Mouse (Mus musculus): Measurements from ENCODE around the gene Epas1. TPM values are rescaled to one million over a fixed set of nuclear protein-coding genes. Genes with fewer than 3 reads are reported as not detected.
A peak's percentile ranks its signal among the peaks of the same experiment; 100 is the strongest.

The Epas1 gene
- polyA plus RNA-seq, 1 experiment from 2014 or later: 13.2 TPM

- no peak for TF ChIP-seq CTCF (IDR thresholded peaks at IDR 0.05; ENCODE audit: low read depth)
- Histone ChIP-seq H3K4me2 (no peak overlapping the region), H3K9ac (no peak overlapping the region), H3K9me3 (ENCODE audit: low read depth, low read length) (no peaks in the 10 kb centered on the region), H3K4me1 (ENCODE audit: insufficient read depth) (no peaks in the 10 kb centered on the region), H3K27me3 (ENCODE audit: insufficient read depth, low read length) (no peaks in the 10 kb centered on the region), H3K27ac (ENCODE audit: low read depth) (no peak overlapping the region), H3K4me3 (ENCODE audit: low read depth, low read length) (no peak overlapping the region), H3K36me3 (ENCODE audit: insufficient read depth) (no peaks in the 10 kb centered on the region)
- DNase-seq (peak; percentile 53), ATAC-seq (ENCODE audit: insufficient read depth) (no peak; the same call in 1 of the 2 replicates)
- 10% methylated on average over 8 of the region's 8 CpGs for WGBS
These were observed 39.9 kb upstream of the Epas1 start for GRCm38 (mm10) chr17:86713591-86713990.

- H3K4me2 ChIP-seq: no peak overlapping the region
- WGBS: 50% methylated on average over 8 of the region's 8 CpGs
- DNase-seq (no peak), ATAC-seq (ENCODE audit: insufficient read depth) (no peak)
- no peak overlapping the region for H3K9ac ChIP-seq
- no peaks in the 10 kb centered on the region for H3K36me3 ChIP-seq (ENCODE audit: insufficient read depth)
- no peak overlapping the region for H3K27ac ChIP-seq (ENCODE audit: low read depth)
- H3K4me1 ChIP-seq (ENCODE audit: insufficient read depth): no peaks in the 10 kb centered on the region
- H3K4me3 ChIP-seq (ENCODE audit: low read depth, low read length): no peak overlapping the region
- no peaks in the 10 kb centered on the region for H3K27me3 ChIP-seq (ENCODE audit: insufficient read depth, low read length)
- no peak for TF ChIP-seq CTCF (IDR thresholded peaks at IDR 0.05; ENCODE audit: low read depth)
- no peaks in the 10 kb centered on the region for H3K9me3 ChIP-seq (ENCODE audit: low read depth, low read length)
These were observed 28.6 kb upstream of the Epas1 start for GRCm38 (mm10) chr17:86724786-86725415.

GRCm38 (mm10) chr17:86726480-86726879, 27.0 kb upstream of the Epas1 start:
- Histone ChIP-seq H3K9ac (no peak overlapping the region), H3K27ac (ENCODE audit: low read depth) (no peak overlapping the region), H3K27me3 (ENCODE audit: insufficient read depth, low read length) (no peaks in the 10 kb centered on the region), H3K9me3 (ENCODE audit: low read depth, low read length) (no peaks in the 10 kb centered on the region), H3K4me2 (no peak overlapping the region), H3K36me3 (ENCODE audit: insufficient read depth) (no peaks in the 10 kb centered on the region), H3K4me3 (ENCODE audit: low read depth, low read length) (no peak overlapping the region), H3K4me1 (ENCODE audit: insufficient read depth) (no peaks in the 10 kb centered on the region)
- DNase-seq (no peak), ATAC-seq (ENCODE audit: insufficient read depth) (no peak)
- TF ChIP-seq CTCF (IDR thresholded peaks at IDR 0.05; ENCODE audit: low read depth): no peak
- WGBS: 70% methylated on average over 7 of the region's 7 CpGs

GRCm38 (mm10) chr17:86727031-86727430, 26.5 kb upstream of the Epas1 start:
- H3K4me3 ChIP-seq (ENCODE audit: low read depth, low read length): no peak overlapping the region
- no peak for TF ChIP-seq CTCF (IDR thresholded peaks at IDR 0.05; ENCODE audit: low read depth)
- no peaks in the 10 kb centered on the region for H3K36me3 ChIP-seq (ENCODE audit: insufficient read depth)
- 70% methylated on average over 7 of the region's 7 CpGs for WGBS
- DNase-seq (no peak), ATAC-seq (ENCODE audit: insufficient read depth) (no peak)
- H3K27me3 ChIP-seq (ENCODE audit: insufficient read depth, low read length): no peaks in the 10 kb centered on the region
- H3K9ac ChIP-seq: no peak overlapping the region
- no peaks in the 10 kb centered on the region for H3K9me3 ChIP-seq (ENCODE audit: low read depth, low read length)
- no peak overlapping the region for H3K4me2 ChIP-seq
- no peak overlapping the region for H3K27ac ChIP-seq (ENCODE audit: low read depth)
- no peaks in the 10 kb centered on the region for H3K4me1 ChIP-seq (ENCODE audit: insufficient read depth)

- no peak overlapping the region for H3K27ac ChIP-seq (ENCODE audit: low read depth)
- H3K36me3 ChIP-seq (ENCODE audit: insufficient read depth): no peaks in the 10 kb centered on the region
- H3K4me2 ChIP-seq: no peak overlapping the region
- no peaks in the 10 kb centered on the region for H3K4me1 ChIP-seq (ENCODE audit: insufficient read depth)
- H3K9ac ChIP-seq: no peak overlapping the region
- no peak overlapping the region for H3K4me3 ChIP-seq (ENCODE audit: low read depth, low read length)
- H3K27me3 ChIP-seq (ENCODE audit: insufficient read depth, low read length): no peaks in the 10 kb centered on the region
- TF ChIP-seq CTCF (IDR thresholded peaks at IDR 0.05; ENCODE audit: low read depth): no peak
- 73% methylated on average over 6 of the region's 6 CpGs for WGBS
- DNase-seq (no peak), ATAC-seq (ENCODE audit: insufficient read depth) (no peak)
- no peaks in the 10 kb centered on the region for H3K9me3 ChIP-seq (ENCODE audit: low read depth, low read length)
These were observed 22.2 kb upstream of the Epas1 start for GRCm38 (mm10) chr17:86731273-86731672.

- Histone ChIP-seq H3K4me1 (ENCODE audit: insufficient read depth) (no peaks in the 10 kb centered on the region), H3K9ac (no peak overlapping the region), H3K27me3 (ENCODE audit: insufficient read depth, low read length) (no peaks in the 10 kb centered on the region), H3K4me3 (ENCODE audit: low read depth, low read length) (no peak overlapping the region), H3K9me3 (ENCODE audit: low read depth, low read length) (no peaks in the 10 kb centered on the region), H3K27ac (ENCODE audit: low read depth) (peak overlapping the region; percentile 51; the same call in 1 of the 2 replicates), H3K4me2 (peak overlapping the region; percentile 33), H3K36me3 (ENCODE audit: insufficient read depth) (no peaks in the 10 kb centered on the region)
- ATAC-seq (ENCODE audit: insufficient read depth) (peak; percentile 88), DNase-seq (peak; percentile 80)
- 9% methylated on average over 11 of the region's 11 CpGs for WGBS
- TF ChIP-seq CTCF (IDR thresholded peaks at IDR 0.05; ENCODE audit: low read depth): no peak
These were observed 21.5 kb upstream of the Epas1 start for GRCm38 (mm10) chr17:86732024-86732423.

GRCm38 (mm10) chr17:86732522-86732921, 21.0 kb upstream of the Epas1 start:
- no peaks in the 10 kb centered on the region for H3K36me3 ChIP-seq (ENCODE audit: insufficient read depth)
- 79% methylated on average over 1 of the region's 1 CpGs for WGBS
- H3K9ac ChIP-seq: no peak overlapping the region
- peak; percentile 61; the same call in 1 of the 2 replicates for ATAC-seq (ENCODE audit: insufficient read depth)
- H3K27me3 ChIP-seq (ENCODE audit: insufficient read depth, low read length): no peaks in the 10 kb centered on the region
- no peak overlapping the region; the same call in 1 of the 2 replicates for H3K27ac ChIP-seq (ENCODE audit: low read depth)
- peak overlapping the region; percentile 33; the same call in 1 of the 2 replicates for H3K4me2 ChIP-seq
- no peak for DNase-seq
- no peak for TF ChIP-seq CTCF (IDR thresholded peaks at IDR 0.05; ENCODE audit: low read depth)
- H3K9me3 ChIP-seq (ENCODE audit: low read depth, low read length): no peaks in the 10 kb centered on the region
- H3K4me1 ChIP-seq (ENCODE audit: insufficient read depth): no peaks in the 10 kb centered on the region
- H3K4me3 ChIP-seq (ENCODE audit: low read depth, low read length): no peak overlapping the region
